Mouse (Mus musculus) ES-E14 (cell line): Measurements from ENCODE around the gene Baiap2l2. TPM values are rescaled to one million over a fixed set of nuclear protein-coding genes. Genes with fewer than 3 reads are reported as not detected.

Experiments used
- DNase-seq: peaks from one replicate; pipeline ENCODE4 v3.0.0-alpha.2; 2013; ENCODE audit warnings: low read depth, low spot score
- H3K27ac ChIP-seq: 2 replicates; pipeline ENCODE4 v1.5.1; 2012; ENCODE audit warnings: low read depth, mild to moderate bottlenecking, low read length, moderate library complexity, mixed read lengths; ENCODE audit not compliant: poor library complexity, insufficient read depth, severe bottlenecking
- H3K36me3 ChIP-seq: 2 replicates; pipeline ENCODE4 v1.6.1; 2012; ENCODE audit warnings: mild to moderate bottlenecking, low read length, moderate library complexity, mixed read lengths; ENCODE audit not compliant: control insufficient read depth, poor library complexity, insufficient read depth, severe bottlenecking
- H3K4me1 ChIP-seq, 2 experiments: fragments of 150-350 bp in 1 of 2; sonication (generic) in 1 of 2; 2 replicates each; pipeline ENCODE4 v1.6.1; 2012; ENCODE audit warnings: low read length in 2 of 2, mild to moderate bottlenecking in 1 of 2, mixed read lengths in 1 of 2; ENCODE audit not compliant: control insufficient read depth in 2 of 2, insufficient read depth in 2 of 2, poor library complexity in 1 of 2
- H3K4me3 ChIP-seq, 2 experiments: fragments of 150-350 bp in 1 of 2; sonication (generic) in 1 of 2; 2 replicates each; pipeline ENCODE4 v1.5.1; 2012; ENCODE audit warnings: low read length in 2 of 2, low read depth in 1 of 2, mild to moderate bottlenecking in 1 of 2, mixed read lengths in 1 of 2; ENCODE audit not compliant: insufficient read depth in 1 of 2, poor library complexity in 1 of 2, severe bottlenecking in 1 of 2
- H3K9ac ChIP-seq: 2 replicates; pipeline ENCODE4 v1.6.1; 2012; ENCODE audit warnings: low read depth, mild to moderate bottlenecking, low read length, mixed read lengths; ENCODE audit not compliant: poor library complexity, insufficient read depth, severe bottlenecking
- H3K9me3 ChIP-seq: fragments of 150-350 bp; sonication (generic); 2 replicates; pipeline ENCODE4 v1.6.1; 2012; ENCODE audit warnings: low read depth, mild to moderate bottlenecking, low read length; ENCODE audit not compliant: control insufficient read depth, insufficient read depth
- CHD2 ChIP-seq: IDR thresholded peaks from 2 replicates; pipeline ENCODE4 v1.6.1; 2014; ENCODE audit warnings: mild to moderate bottlenecking, low read depth, low read length, inconsistent platforms
- HCFC1 ChIP-seq: IDR thresholded peaks from 2 replicates; pipeline ENCODE4 v1.6.1; 2012; ENCODE audit warnings: low read length, inconsistent platforms, borderline replicate concordance; ENCODE audit not compliant: insufficient read depth
- MAFK ChIP-seq: IDR thresholded peaks from 2 replicates; pipeline ENCODE4 v1.6.1; 2014; ENCODE audit warnings: mild to moderate bottlenecking, low read depth, low read length, inconsistent platforms; ENCODE audit not compliant: insufficient read depth
- ZC3H11A ChIP-seq: IDR thresholded peaks from 2 replicates; pipeline ENCODE4 v1.6.1; 2012; ENCODE audit warnings: low read depth, mild to moderate bottlenecking, inconsistent platforms, low read length, borderline replicate concordance
- ZNF384 ChIP-seq: IDR thresholded peaks from 2 replicates; pipeline ENCODE4 v1.6.1; 2012; ENCODE audit warnings: low read depth, low read length, inconsistent platforms
- in situ Hi-C, 2 experiments: fragments of 600-800 bp; cut with MboI; formaldehyde crosslinking; loops; one replicate each; pipeline ENCODE4 v1.15.1; 2025; ENCODE audit warnings: low sequenced_read_pairs in 2 of 2, inconsistent platforms in 1 of 2; ENCODE audit not compliant: unreplicated experiment in 2 of 2
- total RNA-seq: library from RNA; depleted of rRNA; stranded (reverse); fragments of 300-350 nt; gene quantifications from 2 replicates; pipeline ENCODE4 v1.2.3, GENCODE M21; 2012; rRNA removed

Gene Baiap2l2
- 0.13 and 0.58 TPM in 2 replicates for total RNA-seq

- DNase-seq: no peak
- in situ Hi-C loops: no loop called here
- TF ChIP-seq MAFK (no peak), HCFC1 (no peak), ZC3H11A (no peak)
- Histone ChIP-seq H3K36me3 (peaks cover 25% of the 10 kb centered on the region), H3K4me1 (peaks cover 0 to 13% of the 10 kb centered on the region in 2 experiments; a peak in 3 of 4 replicates), H3K4me3 (no peak within 1 kb of the TSS), H3K9ac (no peak within 1 kb of the TSS), H3K27ac (no peak within 1 kb of the TSS), H3K9me3 (no peaks in the 10 kb centered on the region)
Measured at GRCm38 (mm10) chr15:79285399-79285798, at the start of gene Baiap2l2. TSS of gene Baiap2l2 (minus strand) at chr15:79285537.

- no peaks in the 10 kb centered on the region for H3K9me3 ChIP-seq
- no peak overlapping the region for H3K9ac ChIP-seq
- H3K36me3 ChIP-seq: no peaks in the 10 kb centered on the region
- no peak for DNase-seq
- no peak overlapping the region for H3K27ac ChIP-seq
- peaks cover 4 to 24% of the 10 kb centered on the region in 2 experiments for H3K4me1 ChIP-seq
- no peak for TF ChIP-seq ZNF384
- TF ChIP-seq HCFC1: no peak
- no peak for TF ChIP-seq ZC3H11A
- TF ChIP-seq MAFK: peak; percentile 97
- no peak overlapping the region for H3K4me3 ChIP-seq
- in situ Hi-C loops: no loop called here
Measured at GRCm38 (mm10) chr15:79333409-79333808, 48.1 kb upstream of the Baiap2l2 start.

- peaks cover 4 to 28% of the 10 kb centered on the region in 2 experiments; a peak in 3 of 4 replicates for H3K4me1 ChIP-seq
- H3K4me3 ChIP-seq: no peak overlapping the region
- H3K27ac ChIP-seq: no peak overlapping the region
- no peak for DNase-seq
- in situ Hi-C loops: no loop called here
- no peak overlapping the region for H3K9ac ChIP-seq
- H3K36me3 ChIP-seq: no peaks in the 10 kb centered on the region; the same call in 1 of the 2 replicates
- no peak for TF ChIP-seq ZNF384
- no peak for TF ChIP-seq MAFK
- no peak for TF ChIP-seq CHD2
- TF ChIP-seq HCFC1: no peak
- TF ChIP-seq ZC3H11A: no peak
- no peaks in the 10 kb centered on the region for H3K9me3 ChIP-seq
Measured at GRCm38 (mm10) chr15:79330521-79330920, 45.2 kb upstream of the Baiap2l2 start.

GRCm38 (mm10) chr15:79329979-79330363 is 44.6 kb upstream of the Baiap2l2 start:
- no peak overlapping the region for H3K4me3 ChIP-seq
- no peak for TF ChIP-seq ZNF384
- TF ChIP-seq ZC3H11A: no peak
- TF ChIP-seq HCFC1: no peak
- no peak for TF ChIP-seq CHD2
- TF ChIP-seq MAFK: no peak
- no peaks in the 10 kb centered on the region; the same call in 1 of the 2 replicates for H3K36me3 ChIP-seq
- no peaks in the 10 kb centered on the region for H3K9me3 ChIP-seq
- DNase-seq: no peak
- H3K4me1 ChIP-seq: peaks cover 3 to 23% of the 10 kb centered on the region in 2 experiments; a peak in 3 of 4 replicates
- H3K9ac ChIP-seq: no peak overlapping the region
- in situ Hi-C loops: no loop called here
- no peak overlapping the region for H3K27ac ChIP-seq
